Mouse (Mus musculus): ENCODE data around the gene Pja2. TPM values are rescaled to one million over a fixed set of nuclear protein-coding genes. Genes with fewer than 3 reads are reported as not detected.

Pja2 gene
- polyA plus RNA-seq, 1 experiment from 2014 or later = 36.0 TPM

DNA sequence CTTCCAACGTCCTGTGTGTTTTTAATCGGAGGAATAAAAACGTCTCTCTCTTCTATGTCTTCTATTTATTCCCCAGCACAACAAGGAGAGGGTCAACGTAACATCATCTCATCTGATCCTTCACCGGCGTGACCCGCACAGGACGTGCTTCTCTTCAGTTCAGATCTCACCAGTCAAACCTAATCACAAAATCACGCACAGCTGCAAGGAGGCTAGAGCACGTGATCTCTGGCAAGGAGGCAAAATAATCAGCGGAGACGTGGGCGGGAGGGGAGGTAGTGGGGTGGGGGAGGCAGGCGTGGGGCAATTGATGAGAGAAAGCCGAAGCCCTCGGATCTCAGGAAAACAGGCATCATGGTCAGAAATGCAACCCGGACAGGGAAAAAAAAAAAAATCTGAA, 14.4 kb upstream of the Pja2 start:
- no peaks in the 10 kb centered on the region for H3K4me1 ChIP-seq (replicated peaks; ENCODE audit: control insufficient read depth, insufficient read depth, low read length)
- no peak overlapping the region for H3K4me3 ChIP-seq (ENCODE audit: low read depth, low read length)
- H3K4me2 ChIP-seq (replicated peaks; ENCODE audit: low read depth) = 0 out of 2 replicates have a peak overlapping the region, but pooled peaks have one; percentile 32
- H3K9ac ChIP-seq (ENCODE audit: low read depth, low read length) = no peak overlapping the region
- TF ChIP-seq CTCF (IDR thresholded peaks at IDR 0.05; ENCODE audit: low read depth) = no peak
- WGBS = 52% methylated on average over 17 of the region's 17 CpGs
- no peaks in the 10 kb centered on the region for H3K36me3 ChIP-seq (ENCODE audit: control insufficient read depth, insufficient read depth)
- H3K9me3 ChIP-seq (ENCODE audit: control insufficient read depth) = no peaks in the 10 kb centered on the region
- no peak overlapping the region for H3K27ac ChIP-seq (ENCODE audit: low read depth, low read length)
- H3K27me3 ChIP-seq (replicated peaks; ENCODE audit: control insufficient read depth, insufficient read depth, low read length) = no peaks in the 10 kb centered on the region
- ATAC-seq = no peak

DNA sequence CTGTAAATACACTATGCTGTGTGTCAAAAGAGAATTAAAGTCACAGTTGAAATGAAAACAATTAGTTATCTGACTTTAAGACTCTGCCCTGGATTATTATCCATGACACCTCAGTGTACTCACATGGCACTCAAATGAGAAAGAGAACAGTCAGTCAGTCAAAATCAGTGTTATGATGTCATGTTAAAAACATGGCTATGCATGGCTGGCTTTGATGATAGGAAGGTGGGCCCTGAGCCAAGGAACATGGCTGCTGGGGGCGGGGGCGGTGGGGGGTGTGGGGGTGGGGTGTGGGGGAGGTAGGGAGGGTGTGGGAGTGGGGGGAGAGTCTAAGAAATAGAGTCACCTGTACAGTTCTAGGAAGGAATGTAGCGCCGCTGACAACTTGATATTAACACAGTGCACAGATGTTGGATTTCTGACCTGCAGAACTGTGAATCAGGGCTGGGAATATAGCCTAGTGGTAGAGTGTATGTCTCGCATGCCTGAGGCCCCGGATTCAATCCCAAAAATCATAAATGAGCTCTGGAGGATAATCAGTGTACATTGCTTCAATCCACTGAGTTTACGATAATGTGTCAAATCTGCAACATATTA, 13.0 kb upstream of the Pja2 start:
- no peak overlapping the region for H3K4me2 ChIP-seq (replicated peaks; ENCODE audit: low read depth)
- no peak for TF ChIP-seq CTCF (IDR thresholded peaks at IDR 0.05; ENCODE audit: low read depth)
- no peaks in the 10 kb centered on the region for H3K27me3 ChIP-seq (replicated peaks; ENCODE audit: control insufficient read depth, insufficient read depth, low read length)
- no peak for ATAC-seq
- H3K27ac ChIP-seq (ENCODE audit: low read depth, low read length) = no peak overlapping the region
- H3K9ac ChIP-seq (ENCODE audit: low read depth, low read length) = no peak overlapping the region
- no peaks in the 10 kb centered on the region for H3K9me3 ChIP-seq (ENCODE audit: control insufficient read depth)
- 89% methylated on average over 7 of the region's 7 CpGs for WGBS
- H3K4me1 ChIP-seq (replicated peaks; ENCODE audit: control insufficient read depth, insufficient read depth, low read length) = no peaks in the 10 kb centered on the region
- no peak overlapping the region for H3K4me3 ChIP-seq (ENCODE audit: low read depth, low read length)
- no peaks in the 10 kb centered on the region for H3K36me3 ChIP-seq (ENCODE audit: control insufficient read depth, insufficient read depth)

DNA sequence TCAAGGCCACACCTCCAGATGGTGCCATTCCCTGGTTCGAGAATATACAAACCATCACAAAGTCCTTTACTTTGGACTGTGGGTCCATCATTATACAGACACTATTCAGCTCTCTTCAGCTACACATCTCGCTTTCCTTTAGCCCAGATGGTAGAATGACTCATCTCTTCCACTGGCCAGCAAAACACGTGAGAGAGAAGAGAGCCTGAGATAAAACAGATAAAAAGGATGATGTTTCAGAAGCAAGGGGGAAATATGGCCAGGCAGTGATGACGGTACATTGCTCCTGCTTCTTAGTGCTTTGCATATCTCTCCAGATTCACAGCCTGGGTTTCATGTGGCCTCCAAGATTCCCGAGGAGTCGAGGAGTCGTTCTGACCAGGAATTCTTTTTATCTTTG, 10.0 kb upstream of the Pja2 start:
- H3K4me3 ChIP-seq (ENCODE audit: low read depth, low read length) = no peak overlapping the region
- 56% methylated on average over 7 of the region's 7 CpGs for WGBS
- no peaks in the 10 kb centered on the region for H3K9me3 ChIP-seq (ENCODE audit: control insufficient read depth)
- H3K27me3 ChIP-seq (replicated peaks; ENCODE audit: control insufficient read depth, insufficient read depth, low read length) = no peaks in the 10 kb centered on the region
- no peak for ATAC-seq
- H3K4me2 ChIP-seq (replicated peaks; ENCODE audit: low read depth) = no peak overlapping the region
- H3K4me1 ChIP-seq (replicated peaks; ENCODE audit: control insufficient read depth, insufficient read depth, low read length) = no peaks in the 10 kb centered on the region
- no peak overlapping the region for H3K27ac ChIP-seq (ENCODE audit: low read depth, low read length)
- TF ChIP-seq CTCF (IDR thresholded peaks at IDR 0.05; ENCODE audit: low read depth) = no peak
- H3K9ac ChIP-seq (ENCODE audit: low read depth, low read length) = no peak overlapping the region
- no peaks in the 10 kb centered on the region for H3K36me3 ChIP-seq (ENCODE audit: control insufficient read depth, insufficient read depth)

DNA sequence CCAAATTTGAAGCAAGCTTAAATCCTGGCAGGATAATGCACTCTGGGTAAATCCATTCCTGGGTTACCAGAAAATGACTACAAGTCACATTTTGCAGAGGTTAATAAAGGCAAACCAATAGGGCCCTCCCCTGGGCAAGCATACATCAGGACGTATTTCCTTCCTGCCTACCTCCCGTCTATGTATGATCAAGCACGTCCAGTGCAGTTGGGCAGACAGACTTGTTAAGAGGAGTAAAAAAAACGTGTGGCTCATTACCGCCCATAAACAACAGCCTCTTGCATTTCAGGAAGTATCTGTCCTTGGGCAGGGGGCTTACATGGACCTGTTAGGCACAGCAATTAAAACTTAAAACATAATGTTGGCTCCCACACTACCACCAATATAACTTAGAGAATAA, 8.0 kb upstream of the Pja2 start:
- ATAC-seq = no peak

DNA sequence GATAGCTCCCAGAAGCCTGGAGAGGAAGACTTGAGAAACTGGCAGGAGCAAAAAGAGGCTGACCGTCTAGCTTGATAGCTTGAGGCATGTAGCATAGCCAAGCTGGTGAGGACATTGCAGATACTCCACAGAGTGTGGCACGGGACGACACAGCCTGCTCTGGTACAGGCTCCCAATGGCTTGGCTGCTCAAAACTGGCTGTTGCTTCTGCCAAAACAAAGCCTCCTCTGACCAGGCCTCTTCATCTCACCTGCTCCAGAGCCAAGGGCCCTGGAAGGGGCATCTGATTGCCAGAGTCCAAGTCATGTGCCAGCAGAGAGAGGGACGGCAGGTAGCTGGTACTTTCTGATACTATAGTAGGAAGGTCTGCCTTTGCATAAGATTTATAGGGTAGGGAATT, 5.5 kb upstream of the Pja2 start:
- Histone ChIP-seq H3K4me3 (ENCODE audit: low read depth, low read length) (no peak overlapping the region), H3K27me3 (replicated peaks; ENCODE audit: control insufficient read depth, insufficient read depth, low read length) (no peaks in the 10 kb centered on the region), H3K4me2 (replicated peaks; ENCODE audit: low read depth) (no peak overlapping the region), H3K9ac (ENCODE audit: low read depth, low read length) (no peak overlapping the region), H3K27ac (ENCODE audit: low read depth, low read length) (no peak overlapping the region), H3K9me3 (ENCODE audit: control insufficient read depth) (no peaks in the 10 kb centered on the region), H3K4me1 (replicated peaks; ENCODE audit: control insufficient read depth, insufficient read depth, low read length) (no peaks in the 10 kb centered on the region), H3K36me3 (ENCODE audit: control insufficient read depth, insufficient read depth) (no peaks in the 10 kb centered on the region)
- no peak for TF ChIP-seq CTCF (IDR thresholded peaks at IDR 0.05; ENCODE audit: low read depth)
- no peak for ATAC-seq
- 78% methylated on average over 4 of the region's 4 CpGs for WGBS

More for the DNA sequence above, 8.0 kb upstream of the Pja2 start:
- no peaks in the 10 kb centered on the region for H3K36me3 ChIP-seq (ENCODE audit: control insufficient read depth, insufficient read depth)
- H3K9ac ChIP-seq (ENCODE audit: low read depth, low read length) = no peak overlapping the region
- WGBS = 64% methylated on average over 5 of the region's 5 CpGs
- H3K4me2 ChIP-seq (replicated peaks; ENCODE audit: low read depth) = no peak overlapping the region
- no peak overlapping the region for H3K4me3 ChIP-seq (ENCODE audit: low read depth, low read length)
- no peak for TF ChIP-seq CTCF (IDR thresholded peaks at IDR 0.05; ENCODE audit: low read depth)
- no peaks in the 10 kb centered on the region for H3K27me3 ChIP-seq (replicated peaks; ENCODE audit: control insufficient read depth, insufficient read depth, low read length)
- no peak overlapping the region for H3K27ac ChIP-seq (ENCODE audit: low read depth, low read length)
- H3K9me3 ChIP-seq (ENCODE audit: control insufficient read depth) = no peaks in the 10 kb centered on the region
- no peaks in the 10 kb centered on the region for H3K4me1 ChIP-seq (replicated peaks; ENCODE audit: control insufficient read depth, insufficient read depth, low read length)

DNA sequence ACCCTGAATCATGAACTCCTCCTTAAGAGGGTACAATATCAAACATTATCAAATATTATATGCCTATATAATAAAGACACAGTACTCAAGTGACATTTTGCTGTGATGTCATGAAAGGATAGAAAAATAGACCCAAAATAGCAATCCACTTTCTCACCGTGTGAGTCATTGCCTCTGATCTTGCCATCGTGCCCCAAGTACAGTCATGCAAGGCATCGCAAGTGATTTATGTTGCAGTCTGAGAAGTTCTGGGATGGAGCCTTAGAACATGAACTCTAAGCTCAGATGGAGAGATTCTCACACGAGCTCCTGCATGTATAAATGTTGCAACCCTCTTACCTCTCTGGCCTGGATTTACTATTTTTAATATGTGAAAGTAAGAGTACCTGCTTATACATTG, 2.2 kb upstream of the Pja2 start:
- Histone ChIP-seq H3K9ac (ENCODE audit: low read depth, low read length) (no peak overlapping the region), H3K4me2 (replicated peaks; ENCODE audit: low read depth) (no peak overlapping the region), H3K4me1 (replicated peaks; ENCODE audit: control insufficient read depth, insufficient read depth, low read length) (no peaks in the 10 kb centered on the region), H3K9me3 (ENCODE audit: control insufficient read depth) (no peaks in the 10 kb centered on the region), H3K27ac (ENCODE audit: low read depth, low read length) (no peak overlapping the region), H3K36me3 (ENCODE audit: control insufficient read depth, insufficient read depth) (no peaks in the 10 kb centered on the region), H3K27me3 (replicated peaks; ENCODE audit: control insufficient read depth, insufficient read depth, low read length) (no peaks in the 10 kb centered on the region), H3K4me3 (ENCODE audit: low read depth, low read length) (no peak overlapping the region)
- no peak for ATAC-seq
- 75% methylated on average over 4 of the region's 4 CpGs for WGBS
- TF ChIP-seq CTCF (IDR thresholded peaks at IDR 0.05; ENCODE audit: low read depth) = no peak

DNA sequence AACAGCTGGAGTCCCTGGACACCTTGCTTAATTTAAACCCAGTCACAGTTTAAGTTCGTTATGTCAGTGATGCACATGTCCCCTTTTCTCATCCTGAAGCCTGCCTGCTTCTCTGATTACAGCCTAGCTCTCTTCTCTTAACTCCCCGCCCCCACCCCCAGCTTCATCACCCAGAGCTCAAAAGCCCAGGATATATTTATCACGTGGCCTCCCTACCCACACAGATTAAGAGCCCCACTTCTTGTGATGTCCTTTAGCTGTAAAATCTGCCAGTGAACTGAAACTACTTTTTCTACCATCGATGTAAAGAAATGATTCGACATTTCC, 1.0 kb upstream of the Pja2 start:
- peak overlapping the region; percentile 41 for H3K27ac ChIP-seq (ENCODE audit: low read depth, low read length)
- H3K4me3 ChIP-seq (ENCODE audit: low read depth, low read length) = peak overlapping the region; percentile 50
- no peaks in the 10 kb centered on the region for H3K36me3 ChIP-seq (ENCODE audit: control insufficient read depth, insufficient read depth)
- peak overlapping the region; percentile 53 for H3K9ac ChIP-seq (ENCODE audit: low read depth, low read length)
- no peaks in the 10 kb centered on the region for H3K9me3 ChIP-seq (ENCODE audit: control insufficient read depth)
- H3K27me3 ChIP-seq (replicated peaks; ENCODE audit: control insufficient read depth, insufficient read depth, low read length) = no peaks in the 10 kb centered on the region
- ATAC-seq = no peak
- TF ChIP-seq CTCF (IDR thresholded peaks at IDR 0.05; ENCODE audit: low read depth) = no peak
- peak overlapping the region; percentile 80 for H3K4me2 ChIP-seq (replicated peaks; ENCODE audit: low read depth)
- H3K4me1 ChIP-seq (replicated peaks; ENCODE audit: control insufficient read depth, insufficient read depth, low read length) = no peaks in the 10 kb centered on the region
- WGBS = 13% methylated on average over 5 of the region's 5 CpGs
